Comparison of ENCODE assay signal across 31 mouse cellular contexts in the genomic region with DNA sequence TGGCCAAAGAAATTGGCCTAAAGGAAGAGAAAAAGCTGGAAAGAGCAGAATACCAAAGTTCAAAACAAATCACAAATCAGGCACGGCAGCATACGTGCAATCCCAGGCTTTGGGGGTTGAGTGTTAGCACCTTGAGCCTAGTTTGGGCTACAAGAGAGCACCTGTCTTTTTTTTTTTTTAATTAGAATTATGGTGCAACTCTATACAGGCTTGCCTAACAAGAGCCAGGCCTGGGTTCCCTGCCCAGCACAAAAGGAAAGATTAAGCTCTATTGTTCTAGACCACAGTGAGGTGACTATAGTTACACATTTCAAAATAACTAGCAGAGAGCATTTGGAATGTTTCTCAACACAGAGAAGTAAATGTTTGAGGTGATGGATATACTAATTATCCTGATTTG. TPM values are rescaled to one million over a fixed set of nuclear protein-coding genes. Genes with fewer than 3 reads are reported as not detected.
"Had no signal": no experiment of that assay in that cellular context is flagged by ENCODE, and none has a peak within 500 bp of the region (broad histone marks: within the 10 kb centered on the region; RNA-seq: fewer than 3 reads in every experiment).

No protein-coding gene starts in this region.

- H3K4me2 ChIP-seq: heart, embryonic 11.5 days; heart, embryonic 13.5 days; heart, embryonic 15.5 days; hindbrain, embryonic 13.5 days; hindbrain, embryonic 15.5 days; limb, embryonic 12.5 days; liver, embryonic 13.5 days; liver, embryonic 15.5 days had no signal

- H3K9ac ChIP-seq: heart, embryonic 13.5 days; heart, embryonic 15.5 days; hindbrain, embryonic 13.5 days; hindbrain, embryonic 15.5 days; limb, embryonic 12.5 days; liver, embryonic 13.5 days; liver, embryonic 15.5 days had no signal

- H3K27ac ChIP-seq: heart, adult 2 months; heart, embryonic 13.5 days; heart, embryonic 15.5 days; hindbrain, embryonic 13.5 days; hindbrain, embryonic 15.5 days; hindbrain, postnatal 0 days; layer of hippocampus, adult 2 months; left cerebral cortex, adult 2 months; limb, embryonic 10.5 days; limb, embryonic 12.5 days; liver, embryonic 13.5 days; liver, embryonic 15.5 days had no signal

- H3K36me3 ChIP-seq: heart, embryonic 13.5 days; heart, embryonic 15.5 days; hindbrain, embryonic 13.5 days; hindbrain, embryonic 15.5 days; limb, embryonic 10.5 days; limb, embryonic 12.5 days; liver, embryonic 13.5 days; liver, embryonic 15.5 days had no signal

- H3K4me3 ChIP-seq: heart, adult 2 months; heart, embryonic 13.5 days; heart, embryonic 15.5 days; hindbrain, embryonic 13.5 days; hindbrain, embryonic 15.5 days; layer of hippocampus, adult 2 months; left cerebral cortex, adult 2 months; limb, embryonic 10.5 days; limb, embryonic 12.5 days; liver, embryonic 13.5 days; liver, embryonic 15.5 days had no signal

- H3K9me3 ChIP-seq: heart, embryonic 13.5 days; heart, embryonic 15.5 days; hindbrain, embryonic 13.5 days; hindbrain, embryonic 15.5 days; limb, embryonic 10.5 days; limb, embryonic 12.5 days; liver, embryonic 13.5 days; liver, embryonic 15.5 days had no signal

- H3K4me1 ChIP-seq: heart, embryonic 13.5 days; heart, embryonic 15.5 days; hindbrain, embryonic 13.5 days; hindbrain, embryonic 15.5 days; limb, embryonic 10.5 days; limb, embryonic 12.5 days; liver, embryonic 15.5 days had no signal

- H3K27me3 ChIP-seq: heart, embryonic 13.5 days; heart, embryonic 15.5 days; hindbrain, embryonic 13.5 days; hindbrain, embryonic 15.5 days; limb, embryonic 12.5 days; liver, embryonic 13.5 days; liver, embryonic 15.5 days had no signal

- ATAC-seq: hindbrain, postnatal 0 days; intestine, embryonic 16.5 days had no signal

- DNase-seq: gastrocnemius, postnatal 14 days; gastrocnemius, postnatal 36 days; heart, adult 11 months; heart, adult 2 months; heart, postnatal 14 days; heart, postnatal 36 days; kidney, adult 11 months; kidney, adult 2 months; kidney, adult 9 months; kidney, postnatal 10 days; kidney, postnatal 25 days; kidney, postnatal 4 days; liver; liver, embryonic 13.5 days had no signal

RNA-seq across cellular contexts. Expression of a gene that starts 42.9 kb away (rescaled TPM):
- polyA plus RNA-seq: gonadal fat pad, adult 2 months; heart, adult 2 months; heart, embryonic 11.5 days; heart, embryonic 13.5 days; heart, embryonic 15.5 days; heart, postnatal 0 days; hindbrain, embryonic 13.5 days; hindbrain, embryonic 15.5 days; hindbrain, postnatal 0 days; intestine, embryonic 14.5 days; intestine, embryonic 16.5 days; kidney, adult 2 months; kidney, embryonic 16.5 days; limb, embryonic 10.5 days; limb, embryonic 12.5 days; limb, embryonic 14.5 days; liver, embryonic 13.5 days; liver, embryonic 15.5 days had no signal
